Mouse (Mus musculus) stomach, postnatal 0 days (tissue): ENCODE measurements around the gene Tfip11.

Experiments used
- CTCF ChIP-seq: IDR thresholded peaks from 2 replicates; pipeline ENCODE4 v1.5.1; 2016; ENCODE audit warnings: antibody characterized with exemption, low read depth, mild to moderate bottlenecking, moderate library complexity
- EP300 ChIP-seq: optimal IDR thresholded peaks from 2 replicates; pipeline ENCODE3; 2016; ENCODE audit warnings: antibody characterized with exemption

DNA sequence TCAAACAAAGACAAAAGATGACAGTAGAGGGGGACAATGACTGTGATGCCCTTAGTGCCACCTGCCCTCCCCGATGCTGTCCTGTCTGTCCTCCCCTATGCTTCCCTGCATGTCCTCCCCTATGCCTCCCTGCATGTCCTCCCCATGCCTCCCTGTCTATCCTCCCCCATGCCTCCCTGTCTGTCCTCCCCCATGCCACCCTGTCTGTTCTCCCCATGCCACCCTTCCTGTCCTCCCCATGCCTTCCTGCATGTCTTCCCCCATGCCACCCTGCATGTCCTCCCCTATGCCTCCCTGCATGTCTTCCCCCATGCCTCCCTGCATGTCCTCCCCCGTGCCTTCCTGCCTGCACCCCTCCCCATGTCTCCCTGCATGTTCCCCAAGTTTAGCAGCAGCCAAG, 26.0 kb upstream of the Tfip11 start:
- no peak for TF ChIP-seq EP300
- TF ChIP-seq CTCF = no peak
